Mouse (Mus musculus) B cell, adult (primary cell): ENCODE results near the gene Casr. TPM values are rescaled to one million over a fixed set of nuclear protein-coding genes. Genes with fewer than 3 reads are reported as not detected.

Source experiments
- total RNA-seq: library from RNA; stranded (reverse); gene quantifications from 4 replicates; pipeline ENCODE4 v1.2.4, GENCODE M21; 2023; ENCODE audit not compliant: inconsistent age

The Casr gene
- total RNA-seq = not detected in 4 replicates

GRCm38 (mm10) chr16:36561386-36562338 lies at the start of gene Casr:
Casr (minus strand) TSS chr16:36562141.

DNA sequence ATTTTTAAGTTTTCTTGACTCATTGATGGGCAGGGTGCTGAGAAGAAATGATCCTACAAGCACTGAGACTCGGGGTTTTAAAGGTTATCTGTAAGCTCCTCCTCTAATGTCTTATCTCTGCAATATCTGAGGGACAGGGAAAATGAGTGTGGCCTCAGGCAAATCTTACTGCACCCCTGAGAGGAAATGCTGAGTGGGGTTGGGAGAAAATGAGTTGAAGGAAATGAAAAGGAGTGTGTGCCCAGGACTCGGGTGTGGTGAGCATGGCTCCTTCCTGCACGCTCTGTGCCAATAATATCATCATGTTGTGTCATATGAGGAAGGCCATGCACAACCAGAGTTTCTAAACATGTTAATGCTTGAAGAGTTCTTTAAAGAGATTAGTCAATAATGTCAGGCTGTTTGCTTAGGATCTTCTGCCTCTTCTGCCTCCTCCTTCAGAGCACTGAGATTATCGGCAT lies 106.6 kb downstream of the Casr start, which contains the start of gene Stfa3:
Gene Stfa3, minus strand, starts transcription at position 51 of the 461 bp plus-strand sequence.

Other genes with a start within 250 kb of the Casr start
- gene BC117090, start 227.8 kb downstream of the Casr start, total RNA-seq = not detected in 4 replicates
- gene BC100530, start 194.4 kb downstream of the Casr start, total RNA-seq = not detected in 4 replicates
- gene Stfa2, start 153.7 kb downstream of the Casr start, total RNA-seq = not detected in 4 replicates
- gene Stfa3, start 106.7 kb downstream of the Casr start, total RNA-seq = not detected in 4 replicates
- 123 to 158 TPM (median 149 TPM) in 4 replicates for gene Cd86, start 103.9 kb upstream of the Casr start, total RNA-seq
- 16.2 to 21.9 TPM (median 17.6 TPM) in 4 replicates for gene Ildr1, start 131.8 kb upstream of the Casr start, total RNA-seq
- 10.6 to 82.9 TPM (median 26.5 TPM) in 4 replicates for gene Slc15a2, start 222.8 kb upstream of the Casr start, total RNA-seq